10 mouse cellular contexts compared by ENCODE assay signal in genomic region chr5:98016247-98017203, GRCm38 (mm10). TPM values are rescaled to one million over a fixed set of nuclear protein-coding genes. Genes with fewer than 3 reads are reported as not detected.
DNase-seq lines count a peak whose midpoint lies in the region; ATAC-seq and TF ChIP-seq lines count a peak whose summit lies in the region.
"Had no signal": no experiment of that assay in that cellular context is flagged by ENCODE, and none has a peak within 500 bp of the region (broad histone marks: within the 10 kb centered on the region; RNA-seq: fewer than 3 reads in every experiment).

No protein-coding gene starts in this region.

- H3K4me2 ChIP-seq in midbrain, embryonic 11.5 days, result no peak overlapping the region
- H3K4me2 ChIP-seq: embryonic facial prominence, embryonic 15.5 days; midbrain, embryonic 12.5 days had no signal

- no peaks in the 10 kb centered on the region for H3K36me3 ChIP-seq in G1E (replicated peaks)
- no peaks in the 10 kb centered on the region for H3K36me3 ChIP-seq in midbrain, embryonic 11.5 days (ENCODE audit: control insufficient read depth, insufficient read depth, low read length)

- no peaks in the 10 kb centered on the region; the same call in 1 of the 2 replicates for H3K4me1 ChIP-seq in G1E (ENCODE audit: insufficient read depth, low read depth, low read length)
- peaks cover 2% of the 10 kb centered on the region; the same call in 1 of the 2 replicates for H3K4me1 ChIP-seq in midbrain, embryonic 11.5 days (ENCODE audit: control insufficient read depth, insufficient read depth, low read length)
- H3K4me1 ChIP-seq: embryonic facial prominence, embryonic 15.5 days had no signal

- TF ChIP-seq CTCF in G1E (IDR thresholded peaks at IDR 0.05; ENCODE audit: low read depth, low read length), result no peak

- no peak overlapping the region for H3K4me3 ChIP-seq in G1E (ENCODE audit: low read depth, low read length)
- H3K4me3 ChIP-seq in midbrain, embryonic 11.5 days (ENCODE audit: low read depth, low read length), result no peak overlapping the region
- H3K4me3 ChIP-seq: embryonic facial prominence, embryonic 15.5 days; midbrain, embryonic 12.5 days had no signal

- no peak overlapping the region for H3K9ac ChIP-seq in midbrain, embryonic 11.5 days (ENCODE audit: low read length)
- H3K9ac ChIP-seq: embryonic facial prominence, embryonic 15.5 days; midbrain, embryonic 12.5 days had no signal

- 87% methylated on average over 20 of the region's 20 CpGs for WGBS in midbrain, embryonic 11.5 days

- peak; percentile 23; the same call in 1 of the 2 replicates for ATAC-seq in G1E (ENCODE audit: extremely low read depth, insufficient number of reproducible peaks, low FRiP score, poor library complexity, severe bottlenecking)
- no peak for ATAC-seq in midbrain, embryonic 11.5 days (ENCODE audit: low FRiP score)

- intact Hi-C loops in heart, postnatal 14 days (cut with DNase I), result no loop called here
- intact Hi-C loops in left cerebral cortex, postnatal 10 days (cut with DNase I), result no loop called here
- intact Hi-C loops in left cerebral cortex, postnatal 4 days (cut with DNase I), result no loop called here

- peak; percentile 33 for DNase-seq in embryo, embryonic 11 days
- no peak for DNase-seq in embryo, embryonic 10.5 days (ENCODE audit: low spot score)
- DNase-seq in G1E (ENCODE audit: low spot score), result no peak
- DNase-seq in heart, postnatal 14 days, result peak; percentile 21 to 39
- peak; percentile 73 for DNase-seq in midbrain, embryonic 11.5 days (ENCODE audit: low spot score, missing footprints)
- peak; percentile 56 for DNase-seq in thymus, postnatal 4 days
- no peak for DNase-seq in left cerebral cortex, postnatal 10 days (ENCODE audit: extremely low spot score in 1 of 2, low spot score in 2 of 2)
- DNase-seq in left cerebral cortex, postnatal 4 days, result no peak

- no peak overlapping the region for H3K27ac ChIP-seq in midbrain, embryonic 11.5 days (ENCODE audit: low read depth, low read length)
- H3K27ac ChIP-seq: embryonic facial prominence, embryonic 15.5 days; midbrain, embryonic 12.5 days had no signal

- H3K9me3 ChIP-seq in G1E (replicated peaks), result peaks cover 24% of the 10 kb centered on the region
- no peaks in the 10 kb centered on the region for H3K9me3 ChIP-seq in midbrain, embryonic 11.5 days (ENCODE audit: control insufficient read depth, low read length)
- H3K9me3 ChIP-seq: embryonic facial prominence, embryonic 15.5 days; midbrain, embryonic 12.5 days had no signal

- H3K27me3 ChIP-seq in G1E (ENCODE audit: insufficient read depth, low read length), result no peaks in the 10 kb centered on the region
- H3K27me3 ChIP-seq in midbrain, embryonic 11.5 days (ENCODE audit: control insufficient read depth, insufficient read depth, low read length), result no peaks in the 10 kb centered on the region
- H3K27me3 ChIP-seq: embryonic facial prominence, embryonic 15.5 days; midbrain, embryonic 12.5 days had no signal

RNA-seq across cellular contexts. Expression of gene Antxr2, which starts 14.3 kb away (rescaled TPM):
- not detected in 2 replicates for total RNA-seq in G1E (2014; fragmentation: Nextera tagmentation)
- 0.05 TPM in 1 of 2 replicates, not detected in the other for total RNA-seq in G1E (2017)
- not detected in 2 replicates for polyA plus RNA-seq in G1E (2012)
- 10 to 100 TPM; 69.3 to 73.9 TPM for total RNA-seq in heart, postnatal 14 days (2021)
- polyA plus RNA-seq in midbrain, embryonic 11.5 days (2014; fragmentation: Nextera tagmentation; extraction: Ambion mirVana), result 13.1 and 14.1 TPM in 2 replicates
- 1 to 10 TPM; 2.7 to 3.2 TPM for total RNA-seq in left cerebral cortex, postnatal 10 days (2021)
- 1 to 10 TPM; 4.5 to 6.7 TPM for total RNA-seq in left cerebral cortex, postnatal 4 days (2021)

Comparison
In these comparisons a context has a peak if more than half of its experiments do, and no peak if none do; other contexts are left out.
1. DNase-seq: peak in embryo, embryonic 11 days (single experiment), heart, postnatal 14 days (2 of 2), midbrain, embryonic 11.5 days (single experiment) and thymus, postnatal 4 days (single experiment); none in embryo, embryonic 10.5 days (single experiment), G1E (single experiment), left cerebral cortex, postnatal 10 days (0 of 2) and left cerebral cortex, postnatal 4 days (single experiment).
2. RNA of gene Antxr2, which starts 14.3 kb away (total RNA-seq): 69.3 to 73.9 TPM in heart, postnatal 14 days; 4.5 to 6.7 TPM in left cerebral cortex, postnatal 4 days, 2.7 to 3.2 TPM in left cerebral cortex, postnatal 10 days and 0.05 TPM in G1E; every median in the first group is over 4 times any median in the second.